Mouse (Mus musculus) thymus, postnatal 25 days (tissue): Measurements from ENCODE around the gene Klf7.

ENCODE experiments used
- DNase-seq: peaks from one replicate; pipeline ENCODE4 v3.0.0; 2022

The Klf7 gene

GRCm38 (mm10) chr1:64060699-64061454 lies 61.2 kb downstream of the Klf7 start:
- no peak for DNase-seq

DNA sequence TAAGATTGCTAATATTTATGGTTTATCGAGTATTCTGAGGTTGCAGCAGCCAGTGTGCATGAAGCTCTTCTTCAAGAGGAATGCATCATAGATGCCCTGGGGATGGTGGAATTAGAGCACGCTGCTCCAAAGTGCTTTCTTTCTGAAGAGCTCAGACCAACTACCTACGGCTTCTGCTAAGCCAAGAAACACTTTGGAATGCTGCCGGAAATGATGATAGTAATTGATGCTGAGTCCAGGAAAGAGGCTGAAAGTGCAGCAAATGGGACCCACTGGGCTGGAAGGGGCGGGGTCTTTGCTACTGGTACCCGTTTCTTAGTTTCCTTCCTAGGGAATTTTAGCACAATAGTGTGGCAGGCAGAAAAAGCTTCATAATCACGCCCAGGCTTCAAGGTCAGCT lies 62.0 kb downstream of the Klf7 start:
- DNase-seq, result no peak

DNA sequence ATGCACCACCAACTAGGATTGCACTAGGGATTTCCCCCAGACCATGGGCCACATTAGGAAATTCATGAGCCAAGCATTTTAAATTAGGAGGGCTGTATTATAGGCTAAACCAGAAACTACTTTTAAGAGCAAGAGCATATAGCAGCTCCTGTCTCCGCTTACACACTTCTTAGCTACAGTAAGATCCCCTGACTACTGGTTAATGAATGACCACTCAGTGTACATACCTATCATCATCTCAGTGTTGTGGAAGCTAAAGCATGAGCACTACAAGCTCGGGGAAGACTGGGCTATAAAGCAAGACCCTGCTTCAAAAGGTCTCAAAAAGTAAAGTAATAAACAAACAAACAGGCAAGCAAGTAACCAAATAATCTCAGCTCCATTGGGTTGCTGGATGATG lies 65.5 kb downstream of the Klf7 start:
- no peak for DNase-seq

GRCm38 (mm10) chr1:64055978-64056377 lies 66.1 kb downstream of the Klf7 start:
- DNase-seq, result no peak

GRCm38 (mm10) chr1:64055210-64055609 lies 66.9 kb downstream of the Klf7 start:
- no peak for DNase-seq

DNA sequence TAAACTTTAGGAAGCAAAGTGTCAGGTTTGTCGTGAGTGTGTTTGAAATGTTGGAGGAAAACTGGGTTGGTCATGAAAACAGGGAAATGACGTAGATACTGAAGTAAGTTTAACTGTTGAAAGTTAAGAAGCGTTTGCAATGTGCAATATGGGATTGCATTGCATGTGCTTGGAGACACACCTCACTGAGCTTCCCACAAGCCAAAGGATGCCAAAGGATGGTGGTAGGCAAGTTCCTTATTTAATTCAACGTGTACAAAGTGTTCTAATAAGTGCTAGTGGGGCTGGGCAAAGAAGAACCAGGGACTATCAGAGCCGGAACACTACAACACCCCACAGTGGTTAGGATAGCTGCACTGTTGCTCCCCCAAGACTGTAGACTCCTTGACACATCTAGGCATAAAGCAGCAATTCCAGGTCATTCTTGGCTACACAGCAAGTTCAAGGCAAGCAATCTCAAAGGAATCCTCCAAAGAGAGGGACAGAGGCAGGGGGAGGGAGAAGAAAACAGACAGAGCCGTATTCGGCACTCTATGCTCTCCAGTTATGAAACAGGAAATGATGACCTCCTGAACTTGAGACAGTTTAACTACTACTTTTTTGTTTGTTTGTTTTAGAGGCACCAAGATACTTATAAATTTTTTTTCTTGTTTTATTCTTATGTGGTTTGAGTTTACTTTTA lies 69.9 kb downstream of the Klf7 start:
- DNase-seq, result no peak

DNA sequence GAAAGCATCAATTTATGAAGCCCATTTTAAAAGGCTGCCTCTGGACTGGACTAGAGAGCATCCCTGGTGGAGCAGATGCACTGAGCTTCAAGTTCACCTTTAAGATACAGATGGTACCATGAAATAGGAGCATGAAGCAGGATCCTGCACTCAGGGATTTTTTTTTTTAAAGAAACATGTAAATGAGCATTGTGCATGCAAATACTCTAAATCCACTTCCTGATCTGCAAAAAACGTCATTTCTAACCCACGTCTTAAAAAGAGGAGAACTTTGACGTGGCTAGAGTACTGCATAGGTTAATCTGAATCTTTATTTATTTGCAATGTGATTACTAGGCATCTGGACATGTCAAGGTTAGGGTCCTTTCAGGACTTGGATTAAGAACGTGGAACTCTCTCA lies 73.5 kb downstream of the Klf7 start:
- DNase-seq, result no peak

DNA sequence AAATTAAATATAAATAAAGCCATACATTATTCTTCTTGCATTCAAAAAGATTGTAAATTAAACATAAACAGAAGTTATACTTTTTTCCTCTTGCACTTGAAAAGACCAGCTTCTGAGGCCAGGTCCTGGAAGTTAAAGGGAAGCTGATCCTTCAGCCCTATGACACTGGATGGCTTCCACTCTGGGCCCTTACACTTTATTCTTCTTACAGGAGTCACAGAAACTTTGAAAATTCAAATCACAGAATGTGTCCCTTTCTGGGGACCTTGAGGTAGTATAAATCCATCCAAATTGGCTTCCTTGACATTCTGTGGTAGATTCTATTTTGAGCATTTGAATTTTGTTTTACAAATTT lies 75.3 kb downstream of the Klf7 start:
- no peak for DNase-seq

DNA sequence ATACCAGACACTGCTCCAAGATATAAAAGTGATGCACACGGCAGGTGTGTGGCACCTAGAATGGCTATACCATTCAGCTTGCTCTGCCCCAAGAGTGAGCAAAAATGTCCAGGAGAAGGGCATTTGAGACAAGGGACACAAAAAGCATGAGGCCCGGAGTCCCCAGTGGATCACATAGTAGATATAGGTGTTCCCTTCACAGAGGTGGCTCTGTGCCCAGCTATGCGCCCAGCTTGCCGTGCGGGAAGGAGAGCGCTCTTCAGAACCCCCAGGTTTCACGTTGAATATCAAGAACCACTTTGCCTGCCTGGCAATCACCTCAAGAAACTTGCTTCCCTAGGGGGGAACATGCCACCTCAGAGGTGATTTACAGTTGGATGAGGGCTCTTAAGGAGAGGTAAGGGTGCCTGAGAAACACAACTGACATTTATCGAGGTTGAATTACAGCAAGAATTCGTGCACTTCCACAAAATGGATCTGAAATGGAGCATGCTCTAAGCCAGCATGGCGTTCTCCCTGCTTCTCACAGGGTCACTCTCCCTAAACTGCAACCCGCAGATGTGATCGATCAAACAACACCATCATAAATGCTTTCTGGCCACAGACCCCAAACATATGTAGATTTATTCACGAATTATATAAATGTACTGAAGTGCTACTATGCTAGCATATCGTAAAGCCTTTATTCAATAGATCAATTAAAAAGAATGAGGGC lies 75.8 kb downstream of the Klf7 start:
- DNase-seq, result no peak

DNA sequence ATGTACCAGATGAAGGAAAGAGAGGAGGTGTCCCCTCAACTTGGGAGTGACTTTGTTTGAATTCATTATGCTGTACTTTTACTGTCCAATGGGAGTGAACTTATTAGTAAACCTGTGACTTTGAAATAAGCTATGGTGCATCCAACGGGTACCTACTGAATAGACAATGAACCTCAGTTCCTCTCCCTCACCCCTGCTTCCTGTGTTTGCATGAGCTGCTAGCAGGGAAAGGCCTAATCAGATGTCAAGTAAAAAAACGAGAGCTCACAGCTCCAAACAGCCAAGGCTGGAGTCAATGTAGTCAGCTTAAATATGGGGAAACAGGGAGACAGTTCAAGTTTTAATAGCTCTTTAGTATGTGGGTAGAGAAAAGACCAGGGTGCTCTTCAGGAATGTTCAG lies 77.5 kb downstream of the Klf7 start:
- no peak for DNase-seq

- no peak for DNase-seq
Measured at GRCm38 (mm10) chr1:64040831-64041383, 81.2 kb downstream of the Klf7 start.

GRCm38 (mm10) chr1:64040061-64040686 lies 81.9 kb downstream of the Klf7 start:
- DNase-seq, result no peak

- DNase-seq, result no peak
Measured at GRCm38 (mm10) chr1:64038343-64038742, 83.7 kb downstream of the Klf7 start.

DNA sequence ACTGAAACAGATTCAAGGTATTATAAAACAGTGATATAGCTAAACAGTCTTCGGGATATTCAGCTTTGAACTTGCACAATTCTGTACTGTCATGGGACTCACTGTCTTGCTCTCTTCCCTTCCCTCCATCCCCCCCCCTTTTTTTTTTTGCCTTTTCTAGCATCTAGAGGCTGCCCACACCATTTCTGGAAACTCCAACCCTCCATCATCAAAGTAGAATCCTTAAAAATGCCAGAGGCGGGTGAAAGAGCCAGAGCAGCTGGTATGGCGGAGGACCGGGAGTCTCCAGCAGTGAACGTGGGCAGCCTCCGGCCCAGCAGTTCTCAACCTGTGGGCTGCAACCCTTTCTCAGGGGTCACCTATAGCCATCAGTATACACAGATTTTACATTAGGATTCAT lies 84.3 kb downstream of the Klf7 start:
- no peak for DNase-seq

DNA sequence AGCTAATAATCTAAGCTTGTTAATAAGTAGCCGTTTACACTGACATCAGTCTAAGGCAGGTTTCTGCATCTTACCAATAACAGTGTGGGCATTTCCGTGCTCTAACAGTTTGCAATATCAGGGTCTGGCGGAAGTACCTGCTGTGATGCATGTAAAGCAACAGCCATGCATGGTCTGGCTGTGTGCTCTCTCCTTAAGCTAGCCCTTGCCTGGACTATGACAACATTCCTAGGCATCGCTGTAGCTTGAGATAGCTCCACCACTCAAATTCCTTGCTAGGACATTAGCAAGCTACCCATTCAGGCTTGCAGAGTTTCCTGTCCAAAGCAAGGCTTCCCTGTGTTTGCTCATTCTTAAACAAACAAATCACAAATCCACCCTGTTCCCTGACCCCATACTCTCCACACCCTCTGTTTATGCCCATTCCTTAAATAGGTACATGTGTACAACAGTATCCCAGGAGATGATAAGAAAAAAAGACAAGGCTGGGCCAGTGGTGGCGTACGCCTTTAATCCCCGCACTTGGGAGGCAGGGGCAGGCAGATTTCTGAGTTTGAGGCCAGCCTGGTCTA lies 85.1 kb downstream of the Klf7 start:
- no peak for DNase-seq

DNA sequence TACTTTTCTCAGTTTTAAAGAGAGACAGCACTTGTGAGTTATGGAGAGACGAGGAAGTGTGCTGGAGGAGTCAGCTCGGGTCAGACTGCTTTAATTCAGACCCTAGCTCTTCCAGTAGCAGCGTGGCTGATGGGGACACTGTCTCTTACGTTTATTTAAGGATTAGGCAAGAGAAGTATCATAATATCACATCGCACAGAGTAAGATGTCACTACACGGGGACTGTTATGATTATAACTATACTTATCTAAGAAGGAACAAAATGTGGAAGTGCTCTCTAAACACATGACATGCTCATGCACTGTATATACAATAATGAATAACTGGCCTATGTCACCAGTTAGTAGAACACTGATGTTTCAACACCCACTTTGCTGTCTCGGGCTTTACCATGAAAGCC lies 86.3 kb downstream of the Klf7 start:
- DNase-seq, result no peak

DNA sequence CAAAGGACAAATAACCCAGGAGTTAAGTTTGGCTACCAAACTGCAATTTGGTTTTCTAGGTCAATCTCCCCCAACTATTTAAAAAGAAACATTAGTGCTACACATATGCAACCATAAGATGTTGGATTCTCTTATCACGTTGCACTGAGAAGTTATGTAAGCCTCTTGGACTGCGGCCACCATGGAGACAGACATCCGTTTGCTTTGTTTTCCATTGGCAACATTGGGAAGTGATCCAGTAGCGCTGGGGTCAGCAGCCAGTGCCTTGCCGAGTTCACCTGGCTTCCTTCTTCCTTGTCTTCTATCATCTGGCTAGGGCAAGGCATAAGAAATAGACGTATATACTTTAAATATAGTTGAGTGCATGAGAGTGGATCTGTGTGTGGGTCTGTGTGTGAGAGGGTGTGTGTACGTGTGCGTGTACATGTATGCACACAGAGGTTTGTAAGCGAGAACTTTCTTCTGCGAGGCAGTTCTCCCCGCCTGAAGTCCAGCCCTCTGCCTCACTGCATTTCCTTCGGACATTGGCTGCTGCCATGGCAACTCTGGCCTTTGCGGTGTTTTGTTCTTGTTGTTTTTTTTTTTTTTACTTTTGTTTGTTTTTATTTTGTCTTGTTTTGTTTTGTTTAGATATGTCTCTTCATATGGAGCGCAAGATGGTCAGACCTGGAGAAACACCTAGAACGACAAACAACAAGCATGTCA lies 86.8 kb downstream of the Klf7 start:
- no peak for DNase-seq

DNA sequence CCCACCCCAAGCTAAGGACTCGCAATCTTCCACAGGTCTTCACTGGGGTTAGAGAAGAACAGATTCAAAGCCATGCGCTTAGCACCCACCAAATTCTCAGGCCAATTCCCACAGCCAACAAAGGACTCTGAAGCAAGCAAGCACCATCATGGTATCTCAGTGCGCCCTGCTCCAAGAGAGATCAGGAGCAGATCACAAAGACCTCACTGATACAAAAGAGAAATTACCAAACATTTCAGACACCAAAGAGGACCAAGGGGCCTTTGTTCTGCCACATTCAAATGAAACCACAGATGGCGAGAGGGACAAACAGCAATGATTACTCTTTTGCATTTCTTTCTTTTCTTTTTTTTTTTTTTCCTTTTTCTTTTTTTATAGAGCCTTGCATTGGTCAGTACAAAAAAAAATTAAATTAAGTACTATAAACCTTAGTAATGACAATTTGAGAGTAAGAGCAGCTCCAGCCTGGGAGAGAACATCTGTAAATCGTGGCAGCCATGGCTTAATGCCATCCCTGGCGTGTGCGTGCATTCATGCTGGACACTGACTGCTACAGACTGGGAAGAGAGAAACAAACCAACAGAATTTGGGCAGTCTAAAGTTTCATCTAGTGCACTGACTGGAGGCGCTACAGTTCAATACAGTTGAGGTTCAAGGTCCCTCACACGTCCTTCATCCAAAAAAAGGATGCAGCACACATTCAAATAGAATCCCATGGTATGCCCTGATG lies 89.4 kb downstream of the Klf7 start:
- DNase-seq, result no peak

- DNase-seq, result no peak
Measured at GRCm38 (mm10) chr1:64021986-64022385, 100.1 kb downstream of the Klf7 start.

GRCm38 (mm10) chr1:64020672-64021635 lies 101.1 kb downstream of the Klf7 start:
- DNase-seq, result no peak
